Mouse (Mus musculus) right cerebral cortex, adult 2 months (tissue): ENCODE results near the gene Pum1.
A peak's percentile ranks its signal among the peaks of the same experiment; 100 is the strongest.

ENCODE experiments used
- DNase-seq, 2 experiments: peaks; one replicate each; pipeline ENCODE4 v3.0.0; 2021 to 2022; ENCODE audit warnings: low spot score in 2 of 2

Pum1 gene

DNA sequence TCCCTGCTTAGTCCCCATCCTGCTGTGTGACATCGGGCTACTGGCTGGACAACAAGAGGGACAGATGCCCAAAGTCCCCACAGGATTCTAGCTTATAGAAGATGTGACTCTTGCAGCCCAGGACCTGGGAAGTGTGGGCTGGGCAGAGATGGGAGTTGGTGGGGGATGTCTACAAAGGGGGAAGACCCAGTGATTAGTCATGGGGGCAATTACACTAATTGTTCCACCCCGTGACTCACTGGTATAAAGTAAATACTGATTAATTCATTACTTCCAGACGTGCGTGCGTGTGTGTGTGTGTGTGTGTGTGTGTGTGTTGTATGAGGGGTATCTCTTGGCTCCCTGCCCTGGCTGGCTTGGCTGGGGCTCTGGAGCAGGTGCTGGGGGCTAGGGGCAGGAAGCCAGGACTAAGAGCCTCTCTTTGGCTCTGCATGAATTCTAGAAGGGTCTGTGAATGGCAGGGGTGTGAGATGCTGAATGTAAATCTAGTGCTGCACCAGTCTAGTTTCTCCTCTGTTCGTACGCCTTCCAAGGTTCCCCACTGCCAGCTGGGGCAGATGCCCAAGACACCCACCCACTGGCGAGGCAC is 151.7 kb downstream of the Pum1 start:
- peak in 1 of 2 experiments; percentile 57 for DNase-seq

DNA sequence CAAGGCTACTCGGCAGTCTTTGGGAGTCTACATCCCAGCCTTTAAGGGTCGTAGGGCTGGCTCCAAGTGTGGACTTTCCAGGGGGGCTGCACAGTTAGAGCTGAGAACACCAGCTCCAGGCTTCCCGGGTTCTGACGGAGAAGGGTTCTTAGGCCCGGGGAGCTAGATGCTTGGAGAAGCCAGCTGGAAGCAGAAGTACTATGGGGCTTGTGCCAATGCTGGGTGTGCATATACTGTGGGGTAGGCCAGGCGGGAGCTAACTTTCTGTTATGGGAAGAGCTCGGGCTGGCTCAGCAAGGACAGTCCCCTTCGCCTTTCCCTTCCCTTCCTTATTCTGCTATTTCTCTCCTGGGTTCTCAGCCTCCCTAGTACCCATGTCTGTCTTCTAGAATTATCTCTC is 152.7 kb downstream of the Pum1 start:
- no peak for DNase-seq

DNA sequence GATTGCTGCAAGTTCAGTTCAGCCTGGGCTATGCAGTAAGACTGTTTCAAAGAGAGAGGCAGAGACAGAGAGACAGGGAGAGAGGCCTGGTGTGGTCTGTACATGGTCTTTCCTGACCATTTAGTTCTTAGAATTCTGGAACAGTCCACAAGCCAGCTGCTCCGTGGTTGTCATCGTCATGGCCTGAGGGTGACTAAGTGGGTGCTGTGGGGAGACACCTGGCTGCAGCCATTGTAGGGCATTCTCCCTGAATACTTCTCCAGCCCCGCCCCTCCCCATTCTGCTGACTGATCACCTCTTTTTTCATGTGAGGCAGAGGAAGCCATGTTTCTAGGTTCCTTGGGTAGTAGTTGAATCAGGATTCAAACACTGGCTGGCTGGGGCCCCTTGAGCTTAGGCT is 156.7 kb downstream of the Pum1 start:
- no peak for DNase-seq

DNA sequence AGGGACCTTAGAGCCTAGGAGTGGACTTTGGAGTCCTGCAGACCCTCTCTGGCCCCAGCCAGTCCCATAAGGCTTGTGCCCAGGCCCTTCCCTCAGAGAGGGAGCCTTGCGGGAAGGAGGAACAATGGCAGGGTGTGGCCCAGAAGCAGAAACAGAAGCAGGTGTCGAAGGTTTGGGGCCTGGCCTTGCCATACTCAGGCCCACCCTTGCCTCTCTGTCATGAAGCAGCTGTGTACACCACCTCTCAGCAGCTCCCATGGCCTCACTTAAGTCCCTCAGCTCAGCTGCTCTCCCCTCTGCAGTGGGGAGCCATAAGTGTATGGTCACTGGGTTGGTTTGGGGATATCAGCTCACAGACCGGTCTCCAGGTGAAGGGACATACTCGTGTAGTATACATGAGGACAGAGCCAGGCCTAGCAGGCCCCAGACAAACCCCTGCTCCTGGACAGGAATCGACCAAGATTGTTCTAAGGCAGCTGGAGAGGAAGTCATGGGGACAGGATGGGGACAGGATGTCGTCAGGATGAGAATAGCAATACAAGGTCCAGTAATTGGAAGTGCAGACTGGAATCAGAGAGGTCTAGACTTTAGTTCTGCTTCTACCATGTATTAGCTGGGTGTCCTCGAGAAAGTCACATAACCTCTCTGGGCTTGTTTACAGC is 157.6 kb downstream of the Pum1 start:
- no peak for DNase-seq

DNA sequence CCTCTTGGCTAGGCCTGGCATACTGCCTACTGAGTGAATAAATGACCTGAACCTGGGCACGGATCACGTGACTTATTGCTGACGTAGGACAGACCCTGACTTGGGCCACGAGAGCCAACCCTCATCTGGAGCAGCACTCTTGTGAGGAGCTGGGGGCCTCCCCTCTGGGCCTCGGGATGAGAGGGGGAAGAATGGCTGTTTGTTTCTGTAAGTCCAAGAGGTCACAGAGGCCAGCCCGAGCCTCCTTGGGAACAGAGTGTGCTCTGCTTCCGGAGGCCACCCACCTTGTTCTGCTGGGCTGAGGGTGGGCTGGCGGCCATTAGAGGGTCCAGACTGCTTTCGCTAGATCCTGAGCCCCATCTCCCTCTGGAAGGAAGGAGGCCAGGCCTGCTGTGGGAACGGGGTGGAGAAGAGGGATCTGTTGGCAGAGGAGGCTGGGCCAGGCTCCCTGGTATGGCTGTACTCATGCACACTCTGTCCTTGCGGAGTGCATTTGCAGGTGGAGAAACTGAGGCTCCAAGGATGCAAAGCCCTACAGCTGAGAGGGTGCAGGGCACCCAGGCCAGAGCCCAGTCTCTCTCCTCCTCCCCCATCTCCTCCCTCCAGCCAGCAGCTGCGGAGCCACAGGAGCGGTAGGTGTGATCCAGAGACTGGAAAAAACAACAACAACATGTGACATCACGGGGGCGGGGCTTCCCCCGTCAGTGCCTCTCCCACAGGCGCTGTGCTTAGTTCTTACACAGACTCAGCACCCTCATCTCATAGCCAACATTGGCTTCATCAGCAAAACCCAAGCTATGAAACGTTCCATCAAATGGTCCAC is 165.9 kb downstream of the Pum1 start:
- peak; percentile 56 to 67 for DNase-seq
